Mouse (Mus musculus) embryo, embryonic 10 days (tissue): Measurements from ENCODE around the gene Slc4a2.

Experiments
- DNase-seq: peaks from one replicate; pipeline ENCODE4 v3.0.0-alpha.2; 2015; ENCODE audit warnings: low spot score

The Slc4a2 gene

GRCm38 (mm10) chr5:24423129-24424003, at the start of gene Slc4a2, which contains the start of gene Cdk5:
Gene Slc4a2, plus strand, starts transcription at chr5:24423837.
Gene Cdk5, minus strand, starts transcription at chr5:24423530.
- DNase-seq = peak; percentile 100

GRCm38 (mm10) chr5:24374216-24374615, 49.4 kb upstream of the Slc4a2 start:
- no peak for DNase-seq

GRCm38 (mm10) chr5:24374666-24375328, 48.8 kb upstream of the Slc4a2 start:
- no peak for DNase-seq

- DNase-seq = no peak
These were observed 44.9 kb upstream of the Slc4a2 start for GRCm38 (mm10) chr5:24378700-24379099.

- no peak for DNase-seq
These were observed 44.1 kb upstream of the Slc4a2 start for GRCm38 (mm10) chr5:24379501-24379900.

- no peak for DNase-seq
These were observed 43.1 kb upstream of the Slc4a2 start for GRCm38 (mm10) chr5:24380499-24380898.

- no peak for DNase-seq
These were observed 42.2 kb upstream of the Slc4a2 start for GRCm38 (mm10) chr5:24381486-24381885.

- DNase-seq = no peak
These were observed 41.6 kb upstream of the Slc4a2 start for GRCm38 (mm10) chr5:24381988-24382387.

GRCm38 (mm10) chr5:24383026-24383859, 40.4 kb upstream of the Slc4a2 start:
- peak; percentile 98 for DNase-seq

- no peak for DNase-seq
These were observed 39.2 kb upstream of the Slc4a2 start for GRCm38 (mm10) chr5:24384407-24384806.

GRCm38 (mm10) chr5:24385374-24385773, 38.3 kb upstream of the Slc4a2 start:
- DNase-seq = no peak

- DNase-seq = no peak
These were observed 37.6 kb upstream of the Slc4a2 start for GRCm38 (mm10) chr5:24385887-24386550.

- peak; percentile 75 for DNase-seq
These were observed 36.1 kb upstream of the Slc4a2 start for GRCm38 (mm10) chr5:24387264-24388241.

- DNase-seq = no peak
These were observed 35.3 kb upstream of the Slc4a2 start for GRCm38 (mm10) chr5:24388246-24388915.

- peak; percentile 72 for DNase-seq
These were observed 34.5 kb upstream of the Slc4a2 start for GRCm38 (mm10) chr5:24389011-24389657.

- DNase-seq = no peak
These were observed 34.0 kb upstream of the Slc4a2 start for GRCm38 (mm10) chr5:24389658-24390020.

- DNase-seq = no peak
These were observed 31.8 kb upstream of the Slc4a2 start, which contains the start of gene Atg9b for GRCm38 (mm10) chr5:24391864-24392263. Gene Atg9b, minus strand, starts transcription at chr5:24392143.

GRCm38 (mm10) chr5:24392724-24393123, 30.9 kb upstream of the Slc4a2 start:
- DNase-seq = no peak

- DNase-seq = peak; percentile 89
These were observed 30.1 kb upstream of the Slc4a2 start, which contains the start of gene Abcb8 for GRCm38 (mm10) chr5:24393392-24393997. Gene Abcb8, plus strand, starts transcription at chr5:24393663.
